Mouse (Mus musculus) MEL (cell line): ENCODE results near the gene Ninl.

Experiments
- CTCF ChIP-seq, 3 experiments: IDR thresholded peaks in 2 of 3; conservative IDR thresholded peaks in 1 of 3; 2 replicates each; pipeline ENCODE4 v1.5.1; 2011 to 2012; ENCODE audit warnings: low read length in 3 of 3, low read depth in 2 of 3, mild to moderate bottlenecking in 2 of 3, improper control_type of control experiment in 1 of 3, inconsistent platforms in 1 of 3, mixed read lengths in 1 of 3, moderate library complexity in 1 of 3; ENCODE audit not compliant: control insufficient read depth in 1 of 3, insufficient read depth in 1 of 3, poor library complexity in 1 of 3, severe bottlenecking in 1 of 3
- E2F4 ChIP-seq: IDR thresholded peaks from 2 replicates; pipeline ENCODE4 v1.6.1; 2011; ENCODE audit warnings: low read depth, low read length, improper control_type of control experiment, borderline replicate concordance
- EP300 ChIP-seq, 2 experiments: IDR thresholded peaks; 2 replicates each; pipeline ENCODE4 v1.6.1; 2011; ENCODE audit warnings: improper control_type of control experiment in 2 of 2, low read length in 2 of 2, low read depth in 1 of 2, mild to moderate bottlenecking in 1 of 2
- GABPA ChIP-seq: IDR thresholded peaks from 2 replicates; pipeline ENCODE4 v1.6.1; 2012; ENCODE audit warnings: low read depth, mild to moderate bottlenecking, inconsistent platforms, low read length, improper control_type of control experiment, moderate library complexity
- MXI1 ChIP-seq: IDR thresholded peaks from 2 replicates; pipeline ENCODE4 v1.6.1; 2011; ENCODE audit warnings: mild to moderate bottlenecking, low read depth, low read length, improper control_type of control experiment
- MYC ChIP-seq: IDR thresholded peaks from 2 replicates; pipeline ENCODE4 v1.6.1; 2011; ENCODE audit warnings: low read depth, mild to moderate bottlenecking, low read length, improper control_type of control experiment, moderate library complexity
- POLR2A ChIP-seq, 2 experiments: IDR thresholded peaks; 2 replicates each; pipeline ENCODE4 v1.6.1; 2011 to 2012; ENCODE audit warnings: low read length in 2 of 2, mild to moderate bottlenecking in 2 of 2, control low read depth in 1 of 2, improper control_type of control experiment in 1 of 2, low read depth in 1 of 2, moderate library complexity in 1 of 2; ENCODE audit not compliant: control insufficient read depth in 1 of 2, insufficient read depth in 1 of 2, poor library complexity in 1 of 2
- RAD21 ChIP-seq: IDR thresholded peaks from 2 replicates; pipeline ENCODE4 v1.6.1; 2011; ENCODE audit warnings: mild to moderate bottlenecking, low read depth, low read length, improper control_type of control experiment
- TCF12 ChIP-seq: IDR thresholded peaks from 2 replicates; pipeline ENCODE4 v1.6.1; 2014; ENCODE audit warnings: low read depth, mild to moderate bottlenecking, inconsistent platforms, low read length, improper control_type of control experiment, moderate library complexity
- USF1 ChIP-seq: IDR thresholded peaks from 2 replicates; pipeline ENCODE4 v1.6.1; 2014; ENCODE audit warnings: low read depth, mild to moderate bottlenecking, inconsistent platforms, low read length, improper control_type of control experiment, moderate library complexity
- USF2 ChIP-seq, 2 experiments: IDR thresholded peaks; 2 replicates each; pipeline ENCODE4 v1.6.1; 2011 to 2012; ENCODE audit warnings: improper control_type of control experiment in 2 of 2, low read length in 2 of 2, borderline replicate concordance in 1 of 2, inconsistent platforms in 1 of 2, low read depth in 1 of 2, mild to moderate bottlenecking in 1 of 2; ENCODE audit not compliant: insufficient read depth in 1 of 2
- ZC3H11A ChIP-seq: IDR thresholded peaks from 2 replicates; pipeline ENCODE4 v1.6.1; 2012; ENCODE audit warnings: low read depth, mild to moderate bottlenecking, inconsistent platforms, low read length, improper control_type of control experiment
- ZKSCAN1 ChIP-seq: IDR thresholded peaks from 2 replicates; pipeline ENCODE4 v1.6.1; 2012; ENCODE audit warnings: low read depth, mild to moderate bottlenecking, inconsistent platforms, low read length, improper control_type of control experiment, moderate library complexity

DNA sequence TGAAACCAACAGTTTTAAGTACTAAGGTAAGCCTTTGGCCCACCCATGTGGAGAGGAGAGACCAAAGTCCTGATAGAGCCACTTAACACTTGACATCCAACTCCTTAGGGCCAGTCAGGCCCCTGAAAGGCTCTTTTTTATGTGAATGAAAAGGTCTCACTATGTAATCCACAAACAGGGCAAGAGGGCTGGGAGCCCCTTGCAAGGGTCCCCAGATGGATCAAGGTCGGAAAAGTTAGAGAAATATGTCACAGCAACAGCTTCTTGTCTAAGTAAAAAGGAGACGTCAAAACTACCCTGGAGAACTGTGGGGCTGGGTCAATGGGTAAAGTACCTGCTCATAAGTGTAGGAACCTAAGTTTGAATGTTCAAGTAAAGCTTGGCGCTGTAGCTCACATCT lies 74.5 kb downstream of the Ninl start:
- TF ChIP-seq POLR2A (IDR thresholded peaks at IDR 0.05; ENCODE audit: control insufficient read depth in 1 of 2, insufficient read depth in 1 of 2, low read depth in 1 of 2, low read length in 2 of 2, poor library complexity in 1 of 2) (no peak), E2F4 (no peak), EP300 (IDR thresholded peaks at IDR 0.05; ENCODE audit: low read depth in 1 of 2, low read length in 2 of 2) (no peak), USF2 (IDR thresholded peaks at IDR 0.05; ENCODE audit: borderline replicate concordance in 1 of 2, insufficient read depth in 1 of 2, low read depth in 1 of 2, low read length in 2 of 2) (no peak), ZKSCAN1 (no peak), CTCF (IDR thresholded peaks at IDR 0.05 in 2 of 3, conservative IDR thresholded peaks at IDR 0.05 in 1 of 3; ENCODE audit: control insufficient read depth in 1 of 3, insufficient read depth in 1 of 3, low read depth in 2 of 3, low read length in 3 of 3, poor library complexity in 1 of 3, severe bottlenecking in 1 of 3) (no peak), MXI1 (no peak), TCF12 (no peak), USF1 (no peak), ZC3H11A (no peak), MYC (no peak), RAD21 (no peak), GABPA (no peak)
